Comparison of ENCODE assay signal across 12 mouse cellular contexts in the genomic region with DNA sequence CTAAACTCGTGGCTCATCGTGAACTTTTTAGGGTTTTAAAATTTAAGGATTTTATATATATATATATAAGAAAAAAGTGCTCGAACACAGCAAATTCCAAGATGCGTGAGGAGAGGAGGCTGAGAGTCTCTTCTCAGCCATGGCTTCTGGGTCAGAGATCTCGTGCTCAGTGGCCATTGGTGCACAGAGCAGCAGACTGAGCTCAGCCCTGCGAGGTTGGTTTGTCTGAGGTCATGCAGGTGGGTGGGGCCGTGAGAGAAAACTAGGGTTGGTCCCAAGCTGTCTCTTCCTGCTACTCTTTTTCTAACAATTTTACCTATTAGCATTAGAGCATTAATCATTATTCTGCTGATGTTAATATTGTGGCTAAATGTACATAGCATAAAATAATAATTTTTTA. TPM values are rescaled to one million over a fixed set of nuclear protein-coding genes. Genes with fewer than 3 reads are reported as not detected.
"Had no signal": no experiment of that assay in that cellular context is flagged by ENCODE, and none has a peak within 500 bp of the region (broad histone marks: within the 10 kb centered on the region; RNA-seq: fewer than 3 reads in every experiment).

No protein-coding gene starts in this region.

- H3K4me2 ChIP-seq: limb, embryonic 12.5 days; liver, embryonic 13.5 days had no signal

- H3K4me3 ChIP-seq: limb, embryonic 12.5 days; liver, embryonic 13.5 days; midbrain, embryonic 13.5 days had no signal

- H3K27ac ChIP-seq: kidney, postnatal 0 days; limb, embryonic 12.5 days; liver, embryonic 13.5 days; midbrain, embryonic 13.5 days had no signal

- H3K27me3 ChIP-seq: limb, embryonic 12.5 days; liver, embryonic 13.5 days; midbrain, embryonic 13.5 days had no signal

- H3K9ac ChIP-seq: limb, embryonic 12.5 days; liver, embryonic 13.5 days; liver, postnatal 0 days; midbrain, embryonic 13.5 days had no signal

- H3K9me3 ChIP-seq: limb, embryonic 12.5 days; liver, embryonic 13.5 days; midbrain, embryonic 13.5 days had no signal

- DNase-seq: kidney, adult 11 months; kidney, adult 9 months; kidney, postnatal 36 days; liver; liver, embryonic 13.5 days; liver, postnatal 0 days; thymus, adult 2 months; thymus, postnatal 25 days had no signal

- ATAC-seq: liver, postnatal 0 days; midbrain, embryonic 13.5 days had no signal

- H3K4me1 ChIP-seq: limb, embryonic 12.5 days; liver, embryonic 13.5 days had no signal

RNA-seq across cellular contexts. Expression of a gene that starts 31.0 kb away (rescaled TPM):
- polyA plus RNA-seq: liver, embryonic 13.5 days; small intestine, adult 2 months had no signal
